Mouse (Mus musculus): ENCODE data around the gene Sptbn4.

The Sptbn4 gene

GRCm38 (mm10) chr7:27327500-27327899, 120.0 kb downstream of the Sptbn4 start:
- no peak for DNase-seq (ENCODE audit: low spot score in 2 of 2)

GRCm38 (mm10) chr7:27326101-27326880, 121.2 kb downstream of the Sptbn4 start:
- no peak for DNase-seq (ENCODE audit: low spot score in 2 of 2)

- DNase-seq (ENCODE audit: low spot score in 2 of 2): no peak
These were observed 121.8 kb downstream of the Sptbn4 start for GRCm38 (mm10) chr7:27325697-27326096.

DNA sequence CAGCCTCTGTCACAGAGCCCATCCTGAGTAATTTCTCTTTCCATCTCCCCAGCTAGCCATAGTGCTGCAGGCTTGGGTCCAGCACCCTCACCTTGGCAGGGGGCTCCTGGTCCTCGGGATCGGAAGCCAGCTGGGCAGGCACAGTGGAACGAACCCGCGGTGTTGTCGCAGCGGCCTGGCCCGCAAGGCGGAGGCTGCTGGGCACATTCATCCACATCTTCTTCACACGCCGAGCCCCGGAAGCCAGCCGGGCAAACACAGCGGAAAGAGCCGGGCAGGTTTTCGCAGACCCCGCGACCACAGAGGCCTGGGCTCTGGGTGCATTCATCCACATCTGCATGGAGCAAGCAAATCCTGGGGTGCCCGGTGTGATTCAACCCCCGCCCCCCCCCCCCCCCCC, 122.6 kb downstream of the Sptbn4 start:
- DNase-seq (ENCODE audit: low spot score in 2 of 2): no peak

GRCm38 (mm10) chr7:27324161-27324560, 123.3 kb downstream of the Sptbn4 start:
- no peak for DNase-seq (ENCODE audit: low spot score in 2 of 2)

GRCm38 (mm10) chr7:27323001-27323400, 124.5 kb downstream of the Sptbn4 start:
- DNase-seq (ENCODE audit: low spot score in 2 of 2): no peak

DNA sequence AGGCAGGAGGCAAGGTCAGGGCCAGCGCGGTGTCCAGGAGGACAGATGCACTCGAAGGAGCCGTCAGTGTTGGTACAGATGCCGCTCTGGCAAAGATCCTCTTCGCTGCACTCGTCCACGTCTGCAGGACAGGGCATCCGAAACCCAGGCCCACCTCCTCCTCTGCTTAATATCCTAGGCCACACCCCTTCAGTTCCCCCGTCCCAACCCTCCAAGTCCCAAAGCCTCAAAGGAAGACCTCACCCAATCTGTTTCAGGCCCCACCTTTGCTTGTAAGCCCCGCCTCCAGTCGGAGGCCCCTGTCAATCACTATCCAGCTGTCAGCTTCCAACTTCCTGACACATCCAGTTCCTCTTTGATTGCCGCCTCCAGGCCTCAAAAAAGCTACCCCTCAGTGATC, 125.2 kb downstream of the Sptbn4 start:
- DNase-seq (ENCODE audit: low spot score in 2 of 2): no peak

DNA sequence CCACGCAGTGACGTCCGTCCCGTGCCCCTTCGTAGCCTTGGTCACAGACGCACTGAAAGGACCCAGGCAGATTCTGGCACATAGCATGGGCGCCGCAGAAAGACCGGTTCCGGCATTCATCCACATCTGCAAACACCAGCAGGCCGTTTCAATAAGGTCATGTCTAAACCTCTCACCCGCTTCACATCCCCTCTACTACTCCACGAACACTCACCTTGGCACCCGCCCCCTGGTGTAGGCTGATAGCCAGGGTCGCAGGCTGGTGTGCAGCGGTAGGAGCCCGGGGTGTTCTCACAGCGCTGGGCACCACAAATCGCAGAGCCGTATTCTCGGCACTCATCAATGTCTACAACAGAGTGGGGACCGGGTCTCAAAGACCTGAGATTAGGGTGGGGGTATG, 128.1 kb downstream of the Sptbn4 start:
- DNase-seq (ENCODE audit: low spot score in 2 of 2): no peak

DNA sequence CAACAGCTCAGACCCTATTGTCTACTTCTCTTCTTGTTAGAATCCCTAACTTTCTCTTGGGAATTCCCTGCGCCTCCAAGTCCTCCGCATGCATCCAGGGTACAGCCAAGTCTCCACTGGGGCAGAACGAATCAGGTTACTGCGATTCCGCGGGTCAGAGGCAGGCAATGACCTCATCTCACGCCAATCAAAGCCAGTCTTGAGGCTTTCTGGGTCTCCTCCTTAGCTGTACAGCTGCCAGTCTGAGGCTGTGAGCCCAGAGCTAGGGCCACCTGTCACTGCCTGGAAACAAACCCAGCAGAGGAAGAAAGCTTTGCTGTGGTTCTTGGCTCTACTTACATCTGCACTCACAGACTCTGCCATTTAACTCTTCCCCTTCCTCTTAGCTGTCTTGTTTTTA, 131.5 kb downstream of the Sptbn4 start:
- DNase-seq (ENCODE audit: low spot score in 2 of 2): peak; percentile 72 to 83

DNA sequence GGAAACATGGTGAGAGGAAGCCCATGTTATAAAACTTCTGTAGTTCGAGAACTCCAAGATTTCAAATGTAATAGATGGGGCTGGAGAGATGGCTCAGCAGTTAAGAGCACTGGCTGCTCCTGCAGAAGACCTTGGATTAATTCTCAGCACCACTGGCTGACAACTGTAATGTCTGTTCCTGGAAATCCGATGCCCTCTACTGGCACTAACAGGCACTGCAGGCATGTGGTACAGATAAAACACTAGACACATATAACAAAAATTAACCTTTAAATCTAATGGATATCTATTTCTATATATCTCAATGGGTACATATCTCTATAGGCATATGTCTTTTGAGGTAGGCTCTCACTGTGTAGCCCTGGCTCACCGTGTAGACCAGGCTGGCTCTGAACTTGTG, 133.1 kb downstream of the Sptbn4 start:
- DNase-seq (ENCODE audit: low spot score in 2 of 2): no peak

- DNase-seq (ENCODE audit: low spot score in 2 of 2): no peak
These were observed 135.7 kb downstream of the Sptbn4 start for GRCm38 (mm10) chr7:27311651-27312284.

DNA sequence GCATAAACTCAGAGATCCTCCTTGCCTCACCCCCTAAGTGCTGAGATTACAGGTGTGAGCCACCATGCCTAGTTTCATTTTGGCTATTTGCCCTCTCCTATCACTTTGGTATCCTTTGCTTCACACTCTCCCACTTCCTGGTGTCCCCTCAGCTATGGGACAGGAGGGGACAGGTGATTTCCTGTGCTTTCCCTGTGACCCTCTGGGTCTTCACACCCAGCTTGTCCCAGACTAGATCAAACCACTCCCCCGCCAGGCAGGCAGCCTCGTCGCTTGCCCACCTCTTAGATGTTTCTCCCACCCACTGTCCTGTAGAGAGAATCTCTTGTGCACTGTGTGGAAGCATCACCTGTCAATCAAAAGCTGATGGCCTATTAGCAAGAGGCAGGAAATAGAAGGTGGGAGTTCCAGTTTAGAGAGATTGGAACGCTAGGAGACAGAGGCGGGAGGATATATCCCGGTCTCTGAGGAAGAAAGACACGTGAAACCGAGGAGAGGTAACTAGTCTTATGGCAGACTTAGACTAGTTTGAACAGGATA, 136.4 kb downstream of the Sptbn4 start:
- no peak for DNase-seq (ENCODE audit: low spot score in 2 of 2)

DNA sequence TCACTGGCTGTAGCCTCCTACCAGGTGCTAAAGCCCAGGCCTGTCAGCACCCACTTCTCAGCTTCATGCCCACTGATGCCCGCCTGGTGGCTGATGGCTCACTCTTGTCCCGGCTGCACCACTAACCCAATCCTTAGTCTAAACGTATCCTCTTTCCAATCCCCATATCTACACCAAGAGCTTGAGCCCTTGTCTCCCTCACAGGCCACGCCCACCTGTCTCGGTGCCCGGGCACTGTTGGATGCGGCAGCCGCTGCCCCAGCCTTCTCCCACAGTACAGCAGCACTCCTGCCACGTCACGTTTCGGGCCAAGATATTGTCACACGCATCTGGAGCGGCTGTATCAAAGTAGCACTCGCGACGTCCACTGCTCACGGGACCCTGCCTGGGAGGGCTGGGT, 137.2 kb downstream of the Sptbn4 start:
- peak in 1 of 2 experiments; percentile 57 for DNase-seq (ENCODE audit: low spot score in 2 of 2)

DNA sequence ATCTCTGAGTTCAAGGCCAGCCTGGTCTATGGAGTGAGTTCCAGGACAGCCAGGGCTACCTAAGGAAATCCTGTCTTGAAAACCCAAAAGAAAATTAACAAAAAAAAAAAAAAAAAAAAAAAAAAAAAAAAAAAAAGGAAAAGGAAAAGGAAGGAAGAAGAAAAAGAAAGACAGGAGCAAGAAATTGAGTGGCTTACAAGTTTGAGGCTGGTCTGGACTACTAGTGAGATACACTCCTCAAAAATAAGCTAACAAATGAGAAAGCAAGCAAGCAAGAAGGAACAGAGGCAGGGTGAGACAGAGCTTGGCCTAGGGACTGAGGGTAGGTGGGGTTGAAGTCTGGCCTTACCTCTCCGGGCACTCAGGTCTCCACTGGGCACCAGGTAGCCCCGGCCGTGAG, 137.7 kb downstream of the Sptbn4 start:
- no peak for DNase-seq (ENCODE audit: low spot score in 2 of 2)

GRCm38 (mm10) chr7:27308821-27309549, 138.5 kb downstream of the Sptbn4 start:
- no peak for DNase-seq (ENCODE audit: low spot score in 2 of 2)

DNA sequence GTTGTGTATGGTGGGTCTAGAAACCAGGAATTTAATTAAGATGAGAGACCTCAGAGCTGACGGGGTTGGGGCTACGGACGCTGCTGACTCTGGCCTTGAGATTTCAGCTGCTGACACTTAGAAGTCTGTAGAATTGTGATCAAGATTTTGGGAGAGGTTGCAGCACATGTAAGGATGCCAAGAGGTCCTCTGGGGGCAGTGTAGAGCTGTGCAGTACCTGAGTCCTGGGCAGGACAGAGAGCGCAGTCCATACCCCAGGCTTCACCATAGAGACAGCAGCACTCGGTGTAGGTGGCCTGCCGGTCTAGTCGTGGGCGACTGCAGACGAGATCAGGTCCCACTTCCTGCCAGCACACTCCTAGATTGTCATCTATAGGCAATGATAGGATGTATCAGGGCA, 139.9 kb downstream of the Sptbn4 start:
- DNase-seq (ENCODE audit: low spot score in 2 of 2): no peak
